Mouse (Mus musculus) intestine, embryonic 14.5 days (tissue): Measurements from ENCODE around the gene Dazap2. TPM values are rescaled to one million over a fixed set of nuclear protein-coding genes. Genes with fewer than 3 reads are reported as not detected.

ENCODE experiments used
- ATAC-seq: fragments of 200-750 bp; cut with Nextera tagmentation; replicated peaks from 2 replicates; pipeline ENCODE4 v1.8.0; 2017; ENCODE audit warnings: low read depth, moderate number of reproducible peaks, moderate TSS enrichment, moderate library complexity; ENCODE audit not compliant: low FRiP score, low TSS enrichment
- DNase-seq: peaks from one replicate; pipeline ENCODE4 v3.0.0-alpha.2; 2018; ENCODE audit warnings: low spot score
- H3K27ac ChIP-seq: fragments of 300-500 bp; sonication (generic); 2 replicates; pipeline ENCODE4 v1.5.1; 2014; ENCODE audit warnings: low read depth, mild to moderate bottlenecking, control low read depth
- H3K27me3 ChIP-seq: fragments of 300-500 bp; sonication (generic); replicated peaks from 2 replicates; pipeline ENCODE4 v1.6.1; 2014; ENCODE audit warnings: low read length, control low read depth; ENCODE audit not compliant: control insufficient read depth, insufficient read depth
- H3K36me3 ChIP-seq: fragments of 300-500 bp; sonication (generic); 2 replicates; pipeline ENCODE4 v1.6.1; 2014; ENCODE audit warnings: low read length, control low read depth; ENCODE audit not compliant: control insufficient read depth, insufficient read depth
- H3K4me1 ChIP-seq: fragments of 300-500 bp; sonication (generic); replicated peaks from 2 replicates; pipeline ENCODE4 v1.6.1; 2014; ENCODE audit warnings: low read length, control low read depth, mixed read lengths; ENCODE audit not compliant: control insufficient read depth, insufficient read depth
- H3K4me2 ChIP-seq: fragments of 300-500 bp; sonication (generic); 2 replicates; pipeline ENCODE4 v1.6.1; 2014; ENCODE audit warnings: low read length
- H3K4me3 ChIP-seq: fragments of 300-500 bp; sonication (generic); 2 replicates; pipeline ENCODE4 v1.5.1; 2014; ENCODE audit warnings: low read depth, low read length, control low read depth, mixed read lengths
- H3K9ac ChIP-seq: fragments of 300-500 bp; sonication (generic); 2 replicates; pipeline ENCODE4 v1.6.1; 2014; ENCODE audit warnings: mild to moderate bottlenecking, low read length
- H3K9me3 ChIP-seq: fragments of 300-500 bp; sonication (generic); 2 replicates; pipeline ENCODE4 v1.6.1; 2016; ENCODE audit warnings: low read length, control low read depth; ENCODE audit not compliant: control insufficient read depth
- WGBS: fragments of 180-500 bp; shearing (Covaris S2); extraction: QIAGEN DNeasy Blood & Tissue Kit; methylation state at CpG from one replicate; pipeline ENCODE4 v1.1.7; 2014; 5-methylcytosine and 5-hydroxymethylcytosine counted together
- microRNA-seq: library from miRNA; unstranded; fragments of <30 nt; microRNA quantifications from one replicate; pipeline ENCODE4, GENCODE M21; 2016
- polyA plus RNA-seq: library from polyadenylated mRNA; unstranded; fragments of >200 nt; fragmentation: Nextera tagmentation; extraction: Ambion mirVana; gene quantifications from 2 replicates; pipeline ENCODE4 v1.2.1, GENCODE M21; 2014

Dazap2 gene
- polyA plus RNA-seq, 1 experiment from 2014 or later = 269 TPM

GRCm38 (mm10) chr15:100667871-100668545, 52.9 kb downstream of the Dazap2 start:
- DNase-seq (no peak), ATAC-seq (no peak)
- Histone ChIP-seq H3K9me3 (no peaks in the 10 kb centered on the region), H3K27ac (no peak overlapping the region), H3K36me3 (no peaks in the 10 kb centered on the region), H3K9ac (no peak overlapping the region), H3K27me3 (no peaks in the 10 kb centered on the region), H3K4me2 (no peak overlapping the region), H3K4me3 (no peak overlapping the region), H3K4me1 (peaks cover 22% of the 10 kb centered on the region)
- WGBS = 78% methylated on average over 5 of the region's 5 CpGs

GRCm38 (mm10) chr15:100669337-100669736, 54.2 kb downstream of the Dazap2 start, which contains the start of gene Bin2:
Bin2 (minus strand) TSS chr15:100669553.
- H3K9me3 ChIP-seq = no peaks in the 10 kb centered on the region
- no peak within 1 kb of the TSS for H3K4me2 ChIP-seq
- DNase-seq (no peak), ATAC-seq (no peak)
- H3K4me1 ChIP-seq = peaks cover 25% of the 10 kb centered on the region
- no peaks in the 10 kb centered on the region for H3K36me3 ChIP-seq
- no peak within 1 kb of the TSS for H3K4me3 ChIP-seq
- H3K27ac ChIP-seq = no peak within 1 kb of the TSS
- no peaks in the 10 kb centered on the region for H3K27me3 ChIP-seq
- H3K9ac ChIP-seq = no peak within 1 kb of the TSS
- WGBS = 91% methylated on average over 20 of the region's 20 CpGs

- DNase-seq = no peak
- ATAC-seq = no peak
These were observed 54.9 kb downstream of the Dazap2 start for GRCm38 (mm10) chr15:100670004-100670403.

More at GRCm38 (mm10) chr15:100670004-100670403, 54.9 kb downstream of the Dazap2 start:
- H3K27ac ChIP-seq = no peak overlapping the region
- H3K27me3 ChIP-seq = no peaks in the 10 kb centered on the region
- peaks cover 25% of the 10 kb centered on the region for H3K4me1 ChIP-seq
- H3K4me3 ChIP-seq = no peak overlapping the region
- no peaks in the 10 kb centered on the region for H3K36me3 ChIP-seq
- 82% methylated on average over 8 of the region's 8 CpGs for WGBS
- no peak overlapping the region for H3K9ac ChIP-seq
- H3K4me2 ChIP-seq = no peak overlapping the region
- H3K9me3 ChIP-seq = no peaks in the 10 kb centered on the region

Small RNAs within 50 kb of the gene (microRNA-seq; reads per million reads assigned to microRNA genes)
- not detected for gene Mir6961

Other genes starting within 250 kb of the Dazap2 start
- gene Gm5475, start 193.2 kb upstream of the Dazap2 start, polyA plus RNA-seq = not detected in 2 replicates
- 17.6 and 20.6 TPM in 2 replicates for gene Slc11a2, start 190.3 kb upstream of the Dazap2 start, polyA plus RNA-seq
- 38.5 and 40.1 TPM in 2 replicates for gene Letmd1, start 146.3 kb upstream of the Dazap2 start, polyA plus RNA-seq
- 11.3 and 13.5 TPM in 2 replicates for gene Csrnp2, start 119.9 kb upstream of the Dazap2 start, polyA plus RNA-seq
- 20.0 and 23.7 TPM in 2 replicates for gene Tfcp2, start 63.3 kb upstream of the Dazap2 start, polyA plus RNA-seq
- gene Pou6f1, start 15.4 kb upstream of the Dazap2 start, polyA plus RNA-seq = 6.9 and 7.6 TPM in 2 replicates
- gene Smagp, start 21.6 kb downstream of the Dazap2 start, polyA plus RNA-seq = 31.1 and 36.2 TPM in 2 replicates
- gene Bin2, start 54.2 kb downstream of the Dazap2 start, polyA plus RNA-seq = 5.7 and 6.4 TPM in 2 replicates
- 11.9 and 49.9 TPM in 2 replicates for gene Cela1, start 72.6 kb downstream of the Dazap2 start, polyA plus RNA-seq
- 1.2 and 1.4 TPM in 2 replicates for gene Galnt6, start 114.0 kb downstream of the Dazap2 start, polyA plus RNA-seq
- 5.4 and 6.4 TPM in 2 replicates for gene Slc4a8, start 146.4 kb downstream of the Dazap2 start, polyA plus RNA-seq